Mouse (Mus musculus) 416B (cell line): ENCODE measurements at regions not wholly inside any gene's neighbourhood (a gene's known extent, or its start where the extent isn't known, plus 50 kb on each side); places are given as distances from the start of the nearest gene placed in this dataset.

Experiments
- DNase-seq: peaks from one replicate; pipeline ENCODE4 v3.0.0; 2011; ENCODE audit warnings: low read depth

DNA sequence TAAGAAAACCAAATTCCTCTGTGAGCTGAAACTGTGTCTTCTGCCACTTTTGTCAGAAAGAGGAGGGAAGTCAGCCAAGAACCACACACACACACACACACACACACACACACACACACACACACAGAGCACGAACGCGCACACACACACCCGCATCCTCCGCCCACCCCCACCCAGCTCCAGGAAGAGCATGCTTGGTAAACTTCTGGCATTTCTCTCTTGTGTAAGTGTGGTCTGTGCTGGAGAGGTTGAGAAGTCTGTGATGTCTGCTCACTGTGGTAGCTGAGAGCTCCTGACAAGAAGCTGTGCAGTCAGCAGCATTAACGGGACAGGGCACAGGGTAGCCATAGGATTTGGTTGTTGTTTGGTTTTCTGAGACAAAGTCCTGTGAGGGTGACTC is 120.8 kb upstream of the Topaz1 start:
- DNase-seq = no peak

DNA sequence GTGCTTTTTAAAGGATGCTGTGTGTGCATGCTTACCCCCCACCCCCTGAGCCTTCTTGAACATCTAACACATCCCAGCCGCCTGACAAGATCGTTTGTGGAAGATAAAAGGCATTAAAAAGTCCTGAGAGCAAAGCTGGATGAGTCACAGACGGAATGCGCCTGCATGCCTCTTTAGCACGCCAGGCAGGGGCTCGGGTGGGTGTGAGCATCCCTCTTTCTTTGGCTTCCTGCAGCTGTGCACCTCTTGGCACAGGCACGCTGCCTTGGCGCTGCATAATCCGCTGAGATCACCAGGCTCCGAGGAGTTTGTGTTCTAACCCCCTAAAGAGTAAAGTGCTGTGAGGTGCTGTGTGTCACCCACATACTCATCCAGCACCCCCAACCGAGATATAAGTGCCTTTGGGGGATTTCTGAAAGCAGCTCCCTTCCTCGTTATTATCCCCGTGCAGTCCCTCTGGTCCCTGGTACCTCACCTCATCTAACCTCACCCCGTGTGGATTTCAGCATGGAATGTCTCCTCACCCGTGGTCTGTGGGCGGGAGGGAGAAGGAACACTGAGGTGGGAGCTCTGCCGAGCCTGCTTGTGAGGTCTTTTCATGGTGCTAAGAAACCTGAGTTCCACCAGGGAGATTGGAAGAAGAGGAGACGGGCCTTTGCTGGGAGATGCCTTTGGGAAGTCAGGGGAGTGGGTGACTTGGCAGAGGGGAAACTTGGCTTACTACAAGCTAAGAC is 117.8 kb upstream of the Topaz1 start:
- DNase-seq = no peak

DNA sequence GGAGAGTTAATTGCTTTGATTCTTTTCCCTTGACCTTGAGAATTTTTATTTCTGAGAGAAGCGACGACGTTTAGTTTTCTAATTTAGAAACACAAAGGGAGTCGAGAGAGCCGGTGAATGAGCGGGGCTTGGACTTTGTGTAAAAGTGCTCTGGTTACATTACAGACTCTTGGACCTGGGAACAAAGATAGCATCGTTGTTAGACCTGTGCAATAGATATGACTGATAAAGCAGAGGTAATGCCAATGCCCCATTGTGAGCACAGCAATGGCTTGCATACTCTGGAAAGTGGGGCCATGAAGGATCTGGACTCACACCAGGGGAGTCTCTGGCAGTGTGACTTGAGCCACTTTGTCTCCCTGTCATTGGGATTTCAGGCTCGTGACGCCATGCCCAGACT is 115.4 kb upstream of the Topaz1 start:
- no peak for DNase-seq

DNA sequence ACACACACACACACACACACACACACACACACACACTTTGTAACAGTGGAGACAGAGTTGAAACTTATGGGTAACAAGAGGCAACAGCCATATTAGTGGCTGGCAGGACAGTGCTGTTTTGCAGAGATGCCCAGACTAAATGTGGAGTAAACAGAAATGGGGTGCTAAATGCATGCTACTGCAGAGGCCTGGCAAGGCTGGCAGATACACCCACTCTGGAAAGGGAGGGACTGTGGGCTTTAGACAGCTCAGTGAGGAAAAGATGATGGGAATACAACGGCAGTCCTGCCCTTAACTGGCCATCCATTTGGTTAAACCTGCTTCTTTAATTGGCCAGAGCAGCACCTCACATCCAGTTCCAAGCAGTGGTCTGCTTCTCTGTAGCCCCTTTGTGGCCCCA is 113.7 kb upstream of the Topaz1 start:
- DNase-seq = no peak

DNA sequence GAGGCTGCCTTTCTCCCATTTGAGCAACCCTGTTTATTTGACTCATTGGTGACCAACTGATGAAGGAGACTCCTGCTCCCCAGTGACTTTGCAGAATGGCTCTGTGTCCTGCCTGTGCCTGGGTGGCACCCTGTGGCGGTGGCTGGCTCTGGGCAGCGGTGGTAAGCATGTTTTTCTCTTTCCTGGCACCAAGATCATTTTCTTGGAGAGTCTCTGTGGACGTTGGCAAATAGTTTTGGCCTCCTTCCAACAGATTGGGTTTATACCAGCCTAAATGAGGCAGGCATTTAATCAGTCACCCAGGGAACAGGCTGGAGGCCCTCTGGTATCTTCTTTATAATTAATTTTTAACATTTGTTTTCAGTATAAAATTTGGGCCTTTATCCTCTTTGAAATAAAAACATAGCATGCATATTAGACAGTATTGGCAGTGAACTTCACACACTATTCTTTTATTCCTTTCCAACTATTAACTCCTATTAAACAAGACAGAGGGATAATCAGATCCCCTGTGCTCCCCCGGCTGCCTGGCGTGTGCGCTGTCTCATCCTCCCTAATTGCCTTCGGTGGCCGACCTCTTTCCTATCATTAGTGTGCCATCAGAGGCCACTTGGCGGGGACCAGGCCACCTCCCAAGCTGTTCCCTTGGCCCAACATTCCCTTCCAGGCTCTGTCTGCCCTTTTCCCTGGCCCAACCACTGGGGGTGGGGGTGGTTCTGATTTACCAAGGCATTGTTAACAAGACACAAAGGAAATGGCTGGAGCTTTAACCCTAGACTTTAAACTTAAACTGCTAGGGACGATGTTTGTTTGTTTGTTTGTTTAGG is 111.8 kb upstream of the Topaz1 start:
- peak; percentile 3 for DNase-seq

DNA sequence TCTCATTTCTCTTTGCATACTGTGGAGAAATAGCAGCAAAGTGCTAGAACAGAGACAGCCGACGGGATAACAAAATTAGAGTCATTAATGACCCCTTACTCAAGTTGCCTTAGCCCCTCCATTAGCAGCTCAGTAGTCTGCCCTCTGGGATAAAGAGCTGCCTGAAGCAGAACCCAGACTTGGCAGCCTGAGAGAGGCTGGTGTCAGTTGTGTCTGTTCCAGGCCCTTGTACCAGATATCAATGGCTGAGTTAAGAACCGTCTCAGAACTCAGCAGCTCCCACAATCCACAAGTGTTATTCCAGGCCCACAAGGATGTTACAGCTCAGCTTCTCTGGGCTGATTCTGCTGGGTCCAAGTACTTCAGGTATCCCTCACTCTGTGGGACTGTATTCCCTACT is 109.6 kb upstream of the Topaz1 start:
- DNase-seq = no peak

DNA sequence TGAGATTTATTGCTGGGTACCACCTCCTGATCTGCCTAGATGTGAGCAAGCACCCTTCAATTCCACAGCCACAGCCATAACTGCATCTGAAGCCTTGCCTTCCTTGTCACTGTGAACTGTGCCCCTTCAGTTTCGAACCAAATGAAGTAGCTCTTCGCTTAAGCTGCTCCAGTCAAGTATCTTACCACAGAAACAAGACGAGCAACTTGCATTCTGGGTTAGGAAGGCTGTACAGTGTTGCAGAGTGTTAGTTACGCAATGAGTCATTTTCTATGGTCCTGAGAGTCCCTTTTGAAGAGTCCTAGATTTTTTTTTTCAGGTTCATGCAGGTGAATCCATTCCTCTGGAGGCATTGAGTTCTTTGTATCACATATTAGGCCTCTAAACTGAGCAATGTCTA is 107.9 kb upstream of the Topaz1 start:
- DNase-seq = no peak

DNA sequence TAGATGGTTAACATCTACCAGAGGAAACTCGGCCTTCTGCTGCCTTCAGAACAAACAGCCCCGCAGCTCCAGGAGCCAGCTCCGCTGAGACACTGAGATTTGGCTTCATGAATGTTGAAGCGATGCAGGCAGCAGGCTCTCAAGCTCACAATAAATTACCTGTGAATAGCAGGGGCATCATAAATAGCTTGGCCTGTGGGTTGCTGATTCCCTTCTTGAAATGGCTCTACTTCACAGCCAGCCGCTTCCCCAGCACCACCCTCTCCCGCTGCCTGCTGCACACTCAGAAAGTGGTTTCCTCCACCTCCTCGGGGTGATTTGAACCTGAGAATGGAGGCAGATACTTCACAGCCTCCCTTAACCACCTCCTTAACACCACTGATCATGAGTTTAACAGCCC is 104.2 kb upstream of the Topaz1 start:
- no peak for DNase-seq

DNA sequence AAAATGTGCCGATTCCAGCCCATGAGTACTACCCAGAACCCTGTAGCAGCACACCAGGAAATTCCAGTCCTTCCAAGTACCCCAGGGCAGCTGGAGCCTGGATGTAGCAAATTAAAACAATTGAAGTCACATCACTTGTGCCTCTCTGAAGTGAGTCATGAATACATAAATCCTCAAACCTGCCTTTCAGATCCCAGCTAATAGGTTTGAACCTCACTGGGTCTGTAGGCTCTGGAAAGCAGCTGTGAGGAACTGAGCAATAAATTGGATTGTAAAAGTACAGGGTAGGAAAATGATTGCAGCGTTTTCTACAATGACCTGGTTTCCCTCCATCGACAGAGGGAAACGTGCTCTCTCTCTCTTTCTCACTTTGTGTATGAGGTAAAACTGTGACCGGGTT is 101.6 kb upstream of the Topaz1 start:
- no peak for DNase-seq

DNA sequence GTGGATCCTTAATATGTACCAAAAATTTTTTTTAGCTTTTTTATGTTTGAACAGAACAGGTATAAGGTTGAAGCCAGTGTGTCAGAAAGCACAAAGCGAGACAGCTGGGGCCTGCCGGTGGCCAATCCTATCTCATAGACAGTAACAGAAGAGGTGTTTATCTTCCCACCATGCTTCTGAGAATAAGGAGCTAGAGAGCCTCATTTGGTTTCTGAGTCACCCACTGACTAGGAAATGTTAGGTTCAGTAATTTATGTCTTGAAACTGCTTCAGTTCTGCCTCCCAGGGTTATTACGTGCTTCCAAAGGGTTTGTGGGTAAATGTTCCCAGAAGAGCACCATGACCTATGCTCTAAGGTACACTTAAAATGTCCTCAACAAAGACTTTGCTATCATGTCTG is 96.3 kb upstream of the Topaz1 start:
- no peak for DNase-seq

DNA sequence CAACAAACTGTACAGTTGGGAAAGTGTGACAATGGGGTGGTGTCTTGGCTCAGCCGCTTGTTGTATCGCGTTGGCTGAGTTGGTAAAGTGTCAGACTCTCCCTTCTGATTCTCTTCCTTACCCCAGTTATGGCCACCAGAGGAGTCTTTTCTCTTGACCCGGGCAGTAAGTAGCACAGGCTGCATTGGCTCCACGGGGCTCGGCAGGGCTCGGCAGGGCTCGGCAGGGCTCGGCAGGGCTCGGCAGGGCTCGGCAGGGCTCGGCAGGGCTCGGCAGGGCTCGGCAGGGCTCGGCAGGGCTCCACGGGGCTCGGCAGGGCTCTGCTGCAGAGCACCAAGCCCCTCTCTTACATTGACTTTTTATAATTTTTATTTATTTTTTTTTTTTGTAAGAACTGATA is 91.6 kb upstream of the Topaz1 start:
- no peak for DNase-seq

DNA sequence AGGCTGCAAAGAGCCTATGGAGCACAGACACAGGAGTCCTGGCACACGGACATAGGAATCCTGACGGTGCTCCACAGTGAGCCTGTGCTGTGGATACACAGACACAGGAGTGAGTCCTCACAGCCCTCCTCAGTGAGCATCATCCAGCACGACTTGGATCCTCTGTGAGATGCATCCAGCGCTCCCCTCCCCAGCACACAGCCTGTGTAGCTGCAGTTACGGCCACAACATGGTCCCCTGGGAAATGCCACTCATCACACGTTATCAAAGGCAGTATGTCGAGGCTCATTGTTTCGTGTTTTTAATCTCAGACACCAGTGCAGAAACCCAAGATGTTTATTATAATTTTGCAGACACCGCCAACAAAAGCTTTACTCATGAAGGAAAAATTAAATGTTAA is 87.1 kb upstream of the Topaz1 start:
- DNase-seq = no peak

DNA sequence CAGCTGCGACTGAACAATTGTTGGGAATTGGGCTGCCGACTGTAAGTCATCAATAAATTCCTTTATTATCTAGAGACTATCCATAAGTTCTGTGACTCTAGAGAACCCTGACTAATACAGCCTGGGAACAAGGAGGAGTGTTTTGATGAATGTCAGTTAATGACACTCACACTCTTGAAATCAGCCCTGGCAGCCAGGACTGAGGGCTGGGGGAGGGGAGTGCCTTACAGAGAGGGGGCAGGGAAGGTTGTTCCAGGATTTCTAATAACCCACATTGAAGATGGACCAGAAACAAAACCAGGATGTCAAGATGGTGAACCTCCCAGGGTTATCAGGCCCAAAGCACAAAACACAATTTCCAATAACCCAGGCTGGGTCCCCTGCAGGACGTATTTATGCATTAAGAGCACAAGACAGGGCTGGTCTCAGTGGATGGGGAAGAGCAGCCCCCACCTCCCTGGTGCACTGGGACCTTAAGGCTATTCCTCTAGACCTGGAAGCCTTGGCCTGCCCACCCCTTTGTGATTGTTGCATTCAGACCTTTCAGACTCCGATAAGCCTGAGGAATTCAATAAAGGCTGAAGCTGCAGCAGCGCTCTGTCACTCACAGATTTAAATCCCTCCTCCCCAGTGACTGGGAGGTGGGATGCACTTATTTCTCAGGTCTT is 80.0 kb upstream of the Topaz1 start:
- DNase-seq = no peak

DNA sequence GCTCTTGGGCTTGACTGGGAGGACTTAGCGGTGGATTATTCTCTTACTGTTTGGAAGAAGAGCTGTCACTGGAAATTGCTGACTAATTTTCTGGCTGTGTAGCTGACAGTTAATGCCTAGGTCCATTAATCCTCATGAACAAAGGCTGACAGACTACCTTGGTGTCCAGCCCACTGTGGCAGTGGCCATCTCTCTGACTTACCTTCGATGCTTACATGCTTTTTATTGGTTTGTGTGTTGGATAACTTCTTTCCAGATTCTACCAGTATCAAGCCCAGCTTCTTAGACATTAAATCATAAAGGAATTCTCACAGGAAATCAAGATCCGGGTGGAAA is 79.5 kb upstream of the Topaz1 start:
- no peak for DNase-seq

DNA sequence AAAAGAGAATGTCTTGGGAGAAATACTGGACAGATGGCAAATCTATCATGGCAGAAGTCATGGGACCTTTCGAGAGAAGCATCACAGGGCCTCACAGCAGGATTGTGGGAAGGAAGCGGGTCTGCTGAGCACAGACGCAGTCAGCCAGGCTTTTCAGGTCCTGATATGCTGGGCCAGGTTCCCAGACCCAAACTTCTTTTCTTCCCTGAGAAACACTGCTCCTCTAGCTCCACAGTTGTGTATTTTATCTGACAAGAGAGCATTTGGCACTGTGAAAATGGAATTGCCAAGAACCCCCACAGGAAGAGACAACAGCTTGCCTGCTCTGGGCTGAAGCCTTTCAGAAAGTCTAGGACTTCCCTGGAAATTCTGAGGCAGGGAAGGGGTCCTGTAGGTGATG is 73.4 kb upstream of the Topaz1 start:
- no peak for DNase-seq

DNA sequence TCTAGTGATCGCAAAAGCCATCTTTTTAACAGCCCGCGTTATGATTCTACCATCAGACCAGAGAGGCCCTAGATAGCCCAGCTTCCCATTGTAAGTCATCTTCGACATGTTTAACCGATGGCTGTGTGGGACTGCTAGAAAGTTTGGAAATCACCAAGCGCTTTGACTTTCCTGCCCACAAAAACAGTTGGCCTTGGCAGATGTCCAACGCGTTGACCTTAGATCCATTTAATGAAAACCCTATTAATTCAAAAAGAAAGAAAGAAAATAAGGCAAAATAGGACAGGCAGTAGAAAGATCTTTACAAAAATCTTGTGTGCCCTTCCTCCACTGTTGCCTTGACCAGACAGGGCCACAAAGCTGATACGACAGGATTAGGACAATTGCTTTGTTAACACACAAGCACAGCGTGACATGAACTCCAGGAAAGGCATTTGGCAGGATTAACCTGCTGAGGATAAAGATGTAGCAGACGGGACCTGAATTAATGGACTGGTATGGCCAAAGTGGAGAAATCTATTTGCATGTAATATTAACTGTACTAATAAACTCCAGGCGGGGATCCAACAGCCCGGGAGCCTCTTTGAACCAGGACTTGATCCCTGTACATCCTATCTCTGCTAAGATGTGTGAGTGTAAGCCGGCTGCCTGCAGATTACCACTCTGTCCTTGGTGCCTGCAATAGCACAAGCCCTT is 69.0 kb upstream of the Topaz1 start:
- DNase-seq = no peak

DNA sequence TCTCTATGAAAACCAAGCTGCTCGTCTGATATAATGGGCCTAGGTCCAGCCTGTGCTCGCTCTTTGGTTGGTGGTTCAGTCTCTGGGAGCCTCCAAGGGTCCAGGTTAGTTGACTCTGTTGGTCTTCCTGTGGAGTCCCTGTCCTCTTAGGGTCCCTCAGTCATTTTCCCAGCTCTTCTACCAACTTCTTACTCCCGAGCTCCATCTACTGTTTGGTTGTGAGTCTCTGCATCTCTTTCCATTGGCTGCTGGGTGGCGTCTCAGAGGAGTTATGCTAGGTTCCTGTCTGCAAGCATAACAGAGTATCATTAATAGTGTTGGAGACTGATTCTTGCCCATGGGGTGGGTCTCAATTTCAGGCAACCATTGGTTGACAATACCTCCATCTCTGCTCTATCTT is 60.0 kb upstream of the Topaz1 start:
- peak; percentile 19 for DNase-seq

DNA sequence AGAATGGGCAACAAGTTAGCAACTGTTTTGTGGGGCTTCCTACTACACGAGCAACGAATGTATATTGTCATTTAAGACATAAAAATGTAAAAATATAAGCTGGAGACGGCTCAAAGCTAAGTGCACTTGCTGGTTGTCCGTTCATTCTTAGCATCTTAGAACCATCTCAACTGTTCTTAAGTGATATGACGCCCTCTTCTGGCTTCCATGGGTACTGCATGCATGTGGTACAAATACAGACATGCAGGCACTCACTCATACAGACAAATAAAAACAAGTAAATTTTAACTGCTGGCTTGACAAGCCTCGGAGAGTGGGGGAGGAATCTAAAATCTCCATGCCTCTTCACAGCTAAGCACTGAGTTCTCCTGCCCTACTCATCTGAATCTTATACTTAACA is 55.3 kb upstream of the Topaz1 start:
- peak; percentile 50 for DNase-seq

DNA sequence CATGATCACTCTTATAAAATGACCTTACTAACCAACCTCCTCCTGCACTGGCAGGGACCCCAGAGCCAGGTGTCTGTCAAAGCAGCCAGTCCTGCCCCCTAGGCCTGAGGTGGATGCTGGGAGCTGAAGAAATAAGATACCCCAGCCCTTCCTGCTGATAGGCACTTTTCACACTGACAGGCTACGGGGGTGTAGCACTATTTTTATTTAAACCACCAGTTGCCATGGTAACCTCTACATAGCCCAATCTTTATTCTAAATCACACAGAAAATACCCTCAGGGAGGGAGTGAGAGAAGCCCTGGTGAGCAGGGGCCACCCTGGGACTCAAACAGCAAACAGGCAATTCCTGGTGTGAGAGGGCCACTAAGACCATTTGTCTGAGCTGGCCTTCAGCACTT is 51.4 kb upstream of the Topaz1 start:
- DNase-seq = no peak
